Mouse (Mus musculus) MEL (cell line): ENCODE data around the gene Wdr20rt. TPM values are rescaled to one million over a fixed set of nuclear protein-coding genes. Genes with fewer than 3 reads are reported as not detected.

Experiments
- DNase-seq: peaks from one replicate; pipeline ENCODE4 v3.0.0; 2011; ENCODE audit warnings: low read depth, low spot score
- H3K27ac ChIP-seq: 2 replicates; pipeline ENCODE4 v1.5.1; 2012; ENCODE audit warnings: low read depth, mild to moderate bottlenecking, control low read depth, low read length, moderate library complexity; ENCODE audit not compliant: control insufficient read depth
- H3K27me3 ChIP-seq, 2 experiments: fragments of 150-350 bp in 1 of 2; sonication (generic) in 1 of 2; 2 replicates each; pipeline ENCODE4 v1.6.1; 2012; ENCODE audit warnings: low read length in 2 of 2, mild to moderate bottlenecking in 2 of 2, improper control_type of control experiment in 1 of 2, moderate library complexity in 1 of 2; ENCODE audit not compliant: insufficient read depth in 2 of 2, control insufficient read depth in 1 of 2
- H3K36me3 ChIP-seq, 2 experiments: 2 replicates each; pipeline ENCODE4 v1.6.1; 2012 to 2014; ENCODE audit warnings: low read length in 2 of 2, improper control_type of control experiment in 1 of 2, inconsistent platforms in 1 of 2, mild to moderate bottlenecking in 1 of 2; ENCODE audit not compliant: insufficient read depth in 2 of 2, control insufficient read depth in 1 of 2
- H3K4me1 ChIP-seq, 2 experiments: fragments of 150-350 bp in 1 of 2; sonication (generic) in 1 of 2; 2 replicates each; pipeline ENCODE4 v1.6.1; 2012; ENCODE audit warnings: low read length in 2 of 2, improper control_type of control experiment in 1 of 2, mild to moderate bottlenecking in 1 of 2; ENCODE audit not compliant: insufficient read depth in 2 of 2, control insufficient read depth in 1 of 2
- H3K4me3 ChIP-seq, 2 experiments: fragments of 150-350 bp in 1 of 2; sonication (generic) in 1 of 2; 2 replicates each; pipeline ENCODE4 v1.5.1; 2012; ENCODE audit warnings: low read depth in 2 of 2, low read length in 2 of 2, mild to moderate bottlenecking in 2 of 2, moderate library complexity in 2 of 2, control low read depth in 1 of 2, improper control_type of control experiment in 1 of 2; ENCODE audit not compliant: control insufficient read depth in 1 of 2, insufficient read depth in 1 of 2
- H3K79me2 ChIP-seq: 2 replicates; pipeline ENCODE4 v1.6.1; 2012; ENCODE audit warnings: mild to moderate bottlenecking, low read length, moderate library complexity; ENCODE audit not compliant: control insufficient read depth, poor library complexity, insufficient read depth
- H3K9ac ChIP-seq: 2 replicates; pipeline ENCODE4 v1.6.1; 2012; ENCODE audit warnings: low read depth, mild to moderate bottlenecking, control low read depth, low read length, moderate library complexity; ENCODE audit not compliant: control insufficient read depth, poor library complexity, severe bottlenecking
- H3K9me3 ChIP-seq: fragments of 150-350 bp; sonication (generic); replicated peaks from 2 replicates; pipeline ENCODE4 v1.6.1; 2012; ENCODE audit warnings: mild to moderate bottlenecking, low read length, improper control_type of control experiment, moderate library complexity; ENCODE audit not compliant: insufficient read depth
- BHLHE40 ChIP-seq: IDR thresholded peaks from 2 replicates; pipeline ENCODE4 v1.6.1; 2012; ENCODE audit warnings: low read depth, mild to moderate bottlenecking, inconsistent platforms, low read length, improper control_type of control experiment, borderline replicate concordance
- CHD2 ChIP-seq: IDR thresholded peaks from 2 replicates; pipeline ENCODE4 v1.6.1; 2011; ENCODE audit warnings: low read length, improper control_type of control experiment
- CTCF ChIP-seq, 3 experiments: IDR thresholded peaks in 2 of 3; conservative IDR thresholded peaks in 1 of 3; 2 replicates each; pipeline ENCODE4 v1.5.1; 2011 to 2012; ENCODE audit warnings: low read length in 3 of 3, low read depth in 2 of 3, mild to moderate bottlenecking in 2 of 3, improper control_type of control experiment in 1 of 3, inconsistent platforms in 1 of 3, mixed read lengths in 1 of 3, moderate library complexity in 1 of 3; ENCODE audit not compliant: control insufficient read depth in 1 of 3, insufficient read depth in 1 of 3, poor library complexity in 1 of 3, severe bottlenecking in 1 of 3
- GABPA ChIP-seq: IDR thresholded peaks from 2 replicates; pipeline ENCODE4 v1.6.1; 2012; ENCODE audit warnings: low read depth, mild to moderate bottlenecking, inconsistent platforms, low read length, improper control_type of control experiment, moderate library complexity
- MEF2A ChIP-seq: IDR thresholded peaks from 2 replicates; pipeline ENCODE4 v1.6.1; 2014; ENCODE audit warnings: low read depth, mild to moderate bottlenecking, inconsistent platforms, low read length, improper control_type of control experiment; ENCODE audit not compliant: poor library complexity, insufficient replicate concordance, severe bottlenecking; ENCODE audit errors: extremely low read depth
- MYB ChIP-seq: IDR thresholded peaks from 2 replicates; pipeline ENCODE4 v1.6.1; 2011; ENCODE audit warnings: mild to moderate bottlenecking, low read depth, low read length, improper control_type of control experiment
- MYC ChIP-seq: IDR thresholded peaks from 2 replicates; pipeline ENCODE4 v1.6.1; 2011; ENCODE audit warnings: low read depth, mild to moderate bottlenecking, low read length, improper control_type of control experiment, moderate library complexity
- NELFE ChIP-seq: IDR thresholded peaks from 2 replicates; pipeline ENCODE4 v1.6.1; 2011; ENCODE audit warnings: low read depth, low read length, improper control_type of control experiment
- POLR2A ChIP-seq, 2 experiments: IDR thresholded peaks; 2 replicates each; pipeline ENCODE4 v1.6.1; 2011 to 2012; ENCODE audit warnings: low read length in 2 of 2, mild to moderate bottlenecking in 2 of 2, control low read depth in 1 of 2, improper control_type of control experiment in 1 of 2, low read depth in 1 of 2, moderate library complexity in 1 of 2; ENCODE audit not compliant: control insufficient read depth in 1 of 2, insufficient read depth in 1 of 2, poor library complexity in 1 of 2
- RAD21 ChIP-seq: IDR thresholded peaks from 2 replicates; pipeline ENCODE4 v1.6.1; 2011; ENCODE audit warnings: mild to moderate bottlenecking, low read depth, low read length, improper control_type of control experiment
- RCOR1 ChIP-seq: IDR thresholded peaks from 2 replicates; pipeline ENCODE4 v1.6.1; 2012; ENCODE audit warnings: low read depth, mild to moderate bottlenecking, inconsistent platforms, low read length, improper control_type of control experiment
- SIN3A ChIP-seq: IDR thresholded peaks from 2 replicates; pipeline ENCODE4 v1.6.1; 2012; ENCODE audit warnings: low read length, improper control_type of control experiment, inconsistent platforms
- SMC3 ChIP-seq: IDR thresholded peaks from 2 replicates; pipeline ENCODE4 v1.6.1; 2011; ENCODE audit warnings: low read depth, low read length, improper control_type of control experiment
- TAL1 ChIP-seq: IDR thresholded peaks from 2 replicates; pipeline ENCODE4 v1.6.1; 2012; ENCODE audit warnings: mild to moderate bottlenecking, inconsistent platforms, low read length, moderate library complexity, mixed read lengths
- UBTF ChIP-seq: IDR thresholded peaks from 2 replicates; pipeline ENCODE4 v1.6.1; 2012; ENCODE audit warnings: low read depth, mild to moderate bottlenecking, inconsistent platforms, low read length, improper control_type of control experiment, moderate library complexity, borderline replicate concordance; ENCODE audit not compliant: insufficient read depth
- USF1 ChIP-seq: IDR thresholded peaks from 2 replicates; pipeline ENCODE4 v1.6.1; 2014; ENCODE audit warnings: low read depth, mild to moderate bottlenecking, inconsistent platforms, low read length, improper control_type of control experiment, moderate library complexity
- ZC3H11A ChIP-seq: IDR thresholded peaks from 2 replicates; pipeline ENCODE4 v1.6.1; 2012; ENCODE audit warnings: low read depth, mild to moderate bottlenecking, inconsistent platforms, low read length, improper control_type of control experiment
- ZMIZ1 ChIP-seq: IDR thresholded peaks from 2 replicates; pipeline ENCODE4 v1.6.1; 2012; ENCODE audit warnings: low read depth, mild to moderate bottlenecking, inconsistent platforms, low read length, improper control_type of control experiment, moderate library complexity
- polyA plus RNA-seq, 2 experiments: library from polyadenylated mRNA; stranded (reverse) in 1 of 2; unstranded in 1 of 2; fragments of >175 nt in 1 of 2; fragments of >200 nt in 1 of 2; gene quantifications; 2 replicates each; pipeline versions ENCODE4 v1.2.1 to v1.2.4; 2012; ENCODE audit warnings: low replicate concordance in 2 of 2, low read depth in 1 of 2; ENCODE audit not compliant: insufficient read length in 2 of 2, insufficient read depth in 1 of 2, missing spikeins in 1 of 2
- total RNA-seq: library from RNA; depleted of rRNA; stranded (reverse); fragments of 300-350 nt; gene quantifications from 2 replicates; pipeline ENCODE4 v1.2.3, GENCODE M21; 2012; rRNA removed

Gene Wdr20rt
- total and polyA plus RNA-seq, 3 experiments, result 0.21 TPM; not detected in 2

GRCm38 (mm10) chr12:65269406-65269805, 44.1 kb downstream of the Wdr20rt start:
- Histone ChIP-seq H3K36me3 (no peaks in the 10 kb centered on the region), H3K27me3 (no peaks in the 10 kb centered on the region), H3K9me3 (no peaks in the 10 kb centered on the region), H3K4me1 (no peaks in the 10 kb centered on the region), H3K27ac (no peak overlapping the region), H3K4me3 (no peak overlapping the region), H3K79me2 (no peaks in the 10 kb centered on the region), H3K9ac (no peak overlapping the region)
- no peak for DNase-seq
- no peak for TF ChIP-seq SMC3
- no peak for TF ChIP-seq ZC3H11A
- TF ChIP-seq UBTF, result no peak
- no peak for TF ChIP-seq RCOR1
- TF ChIP-seq MEF2A, result no peak
- TF ChIP-seq ZMIZ1, result no peak
- TF ChIP-seq BHLHE40, result no peak
- TF ChIP-seq CHD2, result no peak
- no peak for TF ChIP-seq MYB
- no peak for TF ChIP-seq TAL1
- no peak for TF ChIP-seq NELFE
- TF ChIP-seq USF1, result no peak
- TF ChIP-seq GABPA, result no peak

- no peaks in the 10 kb centered on the region for H3K9me3 ChIP-seq
Observed at GRCm38 (mm10) chr12:65273807-65274206, 48.5 kb downstream of the Wdr20rt start.

More at GRCm38 (mm10) chr12:65273807-65274206, 48.5 kb downstream of the Wdr20rt start:
- DNase-seq, result peak; percentile 69
- H3K9ac ChIP-seq, result no peak overlapping the region
- no peaks in the 10 kb centered on the region for H3K36me3 ChIP-seq
- no peak overlapping the region for H3K4me3 ChIP-seq
- no peaks in the 10 kb centered on the region for H3K27me3 ChIP-seq
- TF ChIP-seq SMC3, result peak; percentile 89
- no peak for TF ChIP-seq SIN3A
- peak; percentile 83 for TF ChIP-seq ZC3H11A
- peak; percentile 23 to 80 (median 38); a peak in 5 of 6 replicates for TF ChIP-seq CTCF (IDR thresholded peaks at IDR 0.05 in 2 of 3, conservative IDR thresholded peaks at IDR 0.05 in 1 of 3; ENCODE audit: control insufficient read depth in 1 of 3, insufficient read depth in 1 of 3, low read depth in 2 of 3, low read length in 3 of 3, poor library complexity in 1 of 3, severe bottlenecking in 1 of 3)
- peak; percentile 95 for TF ChIP-seq RAD21
- 0 out of 2 replicates have a peak, but pooled peaks have one; percentile 16 for TF ChIP-seq RCOR1
- no peak for TF ChIP-seq POLR2A (IDR thresholded peaks at IDR 0.05; ENCODE audit: control insufficient read depth in 1 of 2, insufficient read depth in 1 of 2, low read depth in 1 of 2, low read length in 2 of 2, poor library complexity in 1 of 2)
- TF ChIP-seq MYC, result peak; percentile 47; the same call in 1 of the 2 replicates
- H3K27ac ChIP-seq, result no peak overlapping the region
- no peaks in the 10 kb centered on the region for H3K4me1 ChIP-seq
- H3K79me2 ChIP-seq, result no peaks in the 10 kb centered on the region

Other genes with a start within 250 kb of the Wdr20rt start
- 13.5 and 14.3 TPM in 2 replicates for gene Prpf39, start 189.2 kb upstream of the Wdr20rt start, total RNA-seq
- 10 to 100 TPM in 1 of 2 experiments, not detected in 1; 19.5 TPM for gene Prpf39, start 189.2 kb upstream of the Wdr20rt start, polyA plus RNA-seq
- gene Fkbp3, start 151.5 kb upstream of the Wdr20rt start, total RNA-seq, result 167 and 185 TPM in 2 replicates
- 100 to 1,000 TPM in 1 of 2 experiments, not detected in 1; 173 TPM for gene Fkbp3, start 151.5 kb upstream of the Wdr20rt start, polyA plus RNA-seq
- 11.7 and 15.6 TPM in 2 replicates for gene Fancm, start 149.9 kb upstream of the Wdr20rt start, total RNA-seq
- 10 to 100 TPM; 12.8 to 25.3 TPM for gene Fancm, start 149.9 kb upstream of the Wdr20rt start, polyA plus RNA-seq
- 20.0 and 22.1 TPM in 2 replicates for gene Mis18bp1, start 52.9 kb upstream of the Wdr20rt start, total RNA-seq
- gene Mis18bp1, start 52.9 kb upstream of the Wdr20rt start, polyA plus RNA-seq, result 10 to 100 TPM in 1 of 2 experiments, not detected in 1; 21.2 TPM